Mouse (Mus musculus) hematopoietic stem cell, adult 5-6 weeks (primary cell): ENCODE measurements around the gene Serpine1. TPM values are rescaled to one million over a fixed set of nuclear protein-coding genes. Genes with fewer than 3 reads are reported as not detected.
A peak's percentile ranks its signal among the peaks of the same experiment; 100 is the strongest.

ENCODE experiments used
- ATAC-seq, 2 experiments: fragments of 125-278 bp in 1 of 2; replicated peaks in 1 of 2; 2 replicates each; pipeline ENCODE4 v1.8.0; 2016 to 2017; ENCODE audit warnings: inconsistent platforms in 2 of 2, mild to moderate bottlenecking in 2 of 2, moderate number of reproducible peaks in 2 of 2, low read depth in 1 of 2, moderate TSS enrichment in 1 of 2; ENCODE audit not compliant: low FRiP score in 2 of 2, poor library complexity in 2 of 2, severe bottlenecking in 2 of 2, insufficient read depth in 1 of 2, low TSS enrichment in 1 of 2
- total RNA-seq: library from RNA; stranded (forward); fragments of 172-1452, 232-1000 nt; gene quantifications from 2 replicates; pipeline ENCODE4 v1.2.3, GENCODE M21; 2017

Serpine1 gene
- total RNA-seq, 1 experiment from 2014 or later: not detected

DNA sequence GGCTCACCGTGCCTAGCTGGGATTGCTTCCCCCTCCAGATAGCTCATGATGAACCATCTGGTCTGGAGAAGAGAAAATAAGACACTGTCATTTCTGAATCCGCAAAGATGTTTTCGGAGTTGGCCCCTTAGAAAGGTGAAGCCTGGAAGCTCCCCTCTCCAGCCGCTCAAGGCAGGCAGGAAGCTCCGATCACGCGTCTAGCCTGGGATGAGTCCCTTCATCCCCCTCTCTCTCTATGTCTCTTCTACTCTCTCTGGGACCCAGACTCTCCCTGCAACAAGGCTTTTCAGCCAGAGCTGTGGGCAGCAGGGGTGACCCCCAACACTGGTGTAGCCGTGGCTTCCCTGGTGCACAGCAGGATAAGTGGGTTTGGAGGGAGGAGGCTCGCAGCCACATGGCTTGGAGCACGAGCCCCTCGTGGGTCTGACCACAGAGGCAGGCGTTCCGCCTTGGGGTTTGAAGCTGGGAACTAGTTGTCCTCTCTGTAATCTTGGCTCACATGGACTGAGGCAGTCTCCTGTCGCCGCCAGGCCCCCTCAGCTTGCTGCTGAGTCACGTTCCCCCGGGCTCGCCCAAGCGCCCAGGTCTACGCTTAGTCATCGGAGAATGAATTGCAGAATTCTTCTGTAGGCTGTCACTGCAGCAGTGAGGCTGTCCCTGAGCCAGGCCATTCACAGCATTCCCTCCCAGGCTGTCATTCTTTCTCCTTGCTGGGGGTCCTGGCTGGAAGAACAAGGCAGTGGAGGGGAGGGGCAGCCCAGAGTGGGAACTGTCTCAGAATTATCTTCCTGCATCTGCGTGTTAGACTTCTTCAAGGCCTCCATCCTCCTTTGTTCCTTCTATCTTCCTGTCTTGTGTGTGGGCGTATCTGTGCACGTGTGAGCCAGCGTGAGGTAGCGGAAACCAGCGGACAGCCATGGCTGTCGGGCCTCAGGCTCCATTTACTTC lies 30.8 kb upstream of the Serpine1 start:
- peak; percentile 87 to 91 for ATAC-seq

DNA sequence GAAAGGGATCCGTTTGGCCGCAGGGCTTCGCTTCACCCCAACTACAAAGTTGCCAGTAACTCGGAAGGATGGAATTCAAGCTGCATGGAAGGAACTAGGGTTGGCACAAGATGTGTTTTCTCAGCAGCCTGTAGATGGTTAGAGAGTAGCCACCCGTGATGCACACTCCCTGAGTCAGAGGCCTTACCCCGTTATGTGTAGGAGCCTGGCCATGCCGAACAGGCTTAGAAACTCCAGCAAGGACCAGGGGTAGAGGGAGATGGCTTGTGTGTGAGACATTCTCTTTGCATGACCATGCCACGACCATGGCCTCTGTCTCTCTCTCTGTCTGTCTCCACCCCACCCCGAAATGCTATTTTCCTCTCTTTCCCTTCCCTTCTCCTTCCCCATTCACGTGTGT lies 30.0 kb upstream of the Serpine1 start:
- ATAC-seq: no peak

DNA sequence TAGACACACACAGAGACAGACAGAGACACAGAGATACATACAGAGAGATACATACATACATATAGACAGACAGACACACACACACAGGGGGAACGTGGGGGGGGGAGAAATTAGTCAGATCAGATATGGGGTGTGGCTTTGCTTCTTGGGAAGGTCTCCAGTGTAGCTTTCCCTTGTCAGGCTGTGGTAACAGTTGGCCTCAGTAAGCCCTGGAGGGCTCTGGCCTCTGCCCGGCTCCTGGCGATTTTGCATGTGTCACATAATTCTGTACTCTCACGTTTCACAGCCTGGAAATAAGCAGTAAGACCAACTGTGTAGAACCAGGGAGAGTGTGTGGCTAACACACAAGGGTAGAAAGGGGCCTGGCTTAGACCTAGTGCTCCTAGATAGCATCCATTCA lies 28.6 kb upstream of the Serpine1 start:
- no peak for ATAC-seq

GRCm38 (mm10) chr5:137098418-137098817 lies 26.4 kb upstream of the Serpine1 start:
- no peak for ATAC-seq

- ATAC-seq: no peak
These were observed 24.0 kb upstream of the Serpine1 start for GRCm38 (mm10) chr5:137096037-137096436.

GRCm38 (mm10) chr5:137095135-137095534 lies 23.1 kb upstream of the Serpine1 start:
- peak in 1 of 2 experiments; percentile 69; a peak in 2 of 4 replicates for ATAC-seq

DNA sequence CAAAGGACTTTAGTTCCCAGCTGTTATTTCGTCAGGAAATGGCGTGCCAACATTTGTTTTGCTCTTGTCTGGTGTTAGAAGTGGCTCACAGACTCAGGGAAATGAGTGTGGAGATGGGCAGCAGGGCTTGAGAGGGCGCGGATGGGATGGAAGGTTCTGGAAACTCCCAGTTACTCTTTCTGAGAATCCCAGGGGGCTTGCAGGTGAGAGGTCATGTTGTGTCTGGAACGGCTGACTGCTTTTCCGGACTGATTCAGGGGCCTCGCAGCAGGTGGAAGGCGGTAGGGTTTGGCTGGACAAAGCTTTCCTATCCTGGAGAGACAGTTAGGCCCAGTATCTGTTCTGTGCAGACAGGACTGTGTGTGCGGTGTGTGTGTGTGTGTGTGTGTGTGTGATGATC lies 21.7 kb upstream of the Serpine1 start:
- no peak for ATAC-seq

GRCm38 (mm10) chr5:137091560-137091959 lies 19.5 kb upstream of the Serpine1 start:
- peak in 1 of 2 experiments; percentile 64; a peak in 1 of 4 replicates for ATAC-seq

DNA sequence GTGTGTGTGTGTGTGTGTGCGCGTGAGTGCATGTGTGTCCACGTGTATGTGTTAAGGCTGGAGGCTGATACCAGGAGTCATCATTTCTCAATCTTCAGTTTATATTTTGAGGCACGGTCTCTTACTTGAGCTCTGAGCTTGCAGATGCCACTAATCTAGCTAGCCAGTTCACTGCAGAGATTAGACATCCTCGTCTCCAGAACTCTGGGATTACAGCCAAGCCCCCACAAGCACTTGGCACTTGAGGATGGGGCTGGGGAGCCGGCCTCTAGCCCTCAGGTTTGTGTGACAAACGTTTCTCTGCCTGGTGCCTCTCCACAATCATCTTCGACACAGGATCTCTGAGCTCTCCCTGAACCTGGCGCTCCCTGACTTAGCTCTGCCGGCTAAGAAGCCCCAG lies 18.8 kb upstream of the Serpine1 start:
- no peak for ATAC-seq

- ATAC-seq: no peak
These were observed 15.3 kb upstream of the Serpine1 start for GRCm38 (mm10) chr5:137087410-137087809.

- no peak for ATAC-seq
These were observed 13.7 kb upstream of the Serpine1 start for GRCm38 (mm10) chr5:137085731-137086130.

DNA sequence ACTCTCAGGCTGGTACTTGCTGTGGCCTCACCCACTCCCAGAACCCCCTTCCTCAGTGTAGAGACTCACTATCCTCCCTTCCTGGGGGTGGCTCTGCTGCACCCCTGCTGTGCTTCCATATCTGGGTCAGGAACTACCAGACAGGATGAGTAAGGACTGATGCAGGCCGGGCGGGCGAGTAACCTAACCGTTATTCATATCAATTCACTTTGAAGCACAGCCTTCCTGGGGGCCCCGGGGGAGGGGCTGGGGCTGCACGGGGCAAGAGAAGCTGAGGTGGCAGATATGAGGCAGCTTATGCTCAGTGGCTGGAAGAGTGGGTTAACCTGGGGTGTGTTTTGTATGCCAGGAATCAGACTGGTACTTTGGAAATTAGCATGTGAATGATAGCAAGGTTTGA lies 13.0 kb upstream of the Serpine1 start:
- no peak for ATAC-seq

- no peak for ATAC-seq
These were observed 11.0 kb upstream of the Serpine1 start for GRCm38 (mm10) chr5:137083051-137083450.

DNA sequence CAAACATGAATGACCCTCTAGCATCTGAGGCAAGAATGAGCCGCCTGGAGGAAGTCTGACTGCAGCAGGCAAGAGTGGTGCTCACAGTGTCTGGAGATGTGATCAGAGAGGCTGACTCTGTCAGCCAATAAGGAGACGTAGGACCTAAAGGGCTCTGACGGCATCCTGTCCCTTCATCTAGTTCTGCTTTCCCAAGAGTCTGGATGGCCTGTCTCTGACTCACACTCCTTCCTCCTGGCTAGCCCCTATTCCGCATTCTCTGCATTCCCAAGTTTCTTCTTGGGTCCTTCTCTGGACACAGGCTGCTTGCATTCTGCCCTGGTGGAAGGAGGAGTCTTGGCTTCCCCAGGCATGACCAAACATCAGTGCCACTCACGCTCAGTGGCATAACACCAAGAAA lies 7.8 kb upstream of the Serpine1 start:
- ATAC-seq: peak; percentile 7 to 21; a peak in 1 of 4 replicates

DNA sequence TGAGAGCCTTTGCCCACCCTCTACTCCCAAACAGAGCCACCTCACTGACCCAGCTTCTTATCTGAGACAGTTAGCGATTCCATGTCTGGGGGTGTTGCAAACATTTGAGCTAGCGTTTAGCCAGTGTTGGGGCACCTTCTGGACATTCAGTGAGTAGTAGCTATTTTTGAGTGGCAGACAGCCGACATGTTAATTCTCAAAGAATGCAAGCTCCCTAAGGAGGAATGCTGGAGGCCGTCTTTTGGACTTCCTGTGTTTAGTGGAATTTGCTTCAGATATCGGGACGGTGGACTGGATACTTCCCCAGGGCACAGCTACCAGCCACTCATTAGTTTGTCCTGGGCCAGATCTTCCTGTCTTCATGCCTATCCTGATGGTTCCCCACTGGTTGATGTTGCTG lies 6.5 kb upstream of the Serpine1 start:
- no peak for ATAC-seq

GRCm38 (mm10) chr5:137078041-137078440 lies 6.0 kb upstream of the Serpine1 start:
- ATAC-seq: no peak

DNA sequence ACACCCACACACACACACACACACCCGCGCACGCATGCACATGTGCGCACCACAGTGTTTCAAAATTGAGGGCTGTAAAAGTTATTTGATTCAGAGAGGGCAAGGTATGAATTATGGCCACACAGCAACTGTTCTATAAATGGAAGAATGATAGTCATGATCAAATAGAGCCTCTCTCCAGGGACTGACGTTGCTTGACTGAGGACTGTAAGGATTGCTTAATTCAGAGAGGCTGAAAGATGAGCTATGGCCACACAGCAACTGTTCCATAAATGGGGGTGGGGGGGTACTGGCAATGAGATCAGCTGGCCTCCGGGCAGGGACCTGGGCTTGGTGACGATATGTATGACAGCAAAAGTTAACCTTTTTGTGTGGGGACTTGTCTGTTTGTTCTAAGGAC lies 5.1 kb upstream of the Serpine1 start:
- no peak for ATAC-seq

- ATAC-seq: peak in 1 of 2 experiments; percentile 34; a peak in 1 of 4 replicates
These were observed 4.3 kb upstream of the Serpine1 start for GRCm38 (mm10) chr5:137076191-137076930.
